Mouse (Mus musculus): ENCODE measurements around the gene Ppcdc.

DNA sequence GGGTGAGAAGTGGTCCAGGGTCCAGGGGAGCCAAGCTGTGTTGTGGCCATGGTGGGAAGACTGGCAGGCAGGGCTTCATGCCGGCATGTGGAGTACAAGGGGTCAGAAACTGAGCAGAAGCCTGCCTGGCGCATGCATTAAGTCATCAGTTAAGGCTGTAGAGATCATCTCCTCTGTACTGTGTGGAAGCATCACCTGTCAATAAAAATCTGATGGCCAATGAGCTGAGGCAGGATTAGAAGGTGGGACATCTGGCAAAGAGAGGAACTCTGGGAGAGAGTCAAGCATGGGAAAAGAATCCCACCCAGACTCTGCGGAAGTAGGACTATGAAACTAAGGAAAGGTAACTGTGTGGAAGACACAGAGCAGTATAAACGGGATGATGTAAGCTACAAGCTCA, 13.6 kb upstream of the Ppcdc start:
- TF ChIP-seq POLR2A (IDR thresholded peaks at IDR 0.05; ENCODE audit: insufficient read depth, low read depth, low read length) (no peak), CTCF (IDR thresholded peaks at IDR 0.05) (no peak)
